Mouse (Mus musculus) forebrain, embryonic 14.5 days (tissue): ENCODE data around the gene Prrc2c. TPM values are rescaled to one million over a fixed set of nuclear protein-coding genes. Genes with fewer than 3 reads are reported as not detected.

Experiments
- ATAC-seq: fragments of 200-750 bp; cut with Nextera tagmentation; 2 replicates; pipeline ENCODE4 v1.8.0; 2017; ENCODE audit warnings: mild to moderate bottlenecking, moderate library complexity
- DNase-seq: peaks from one replicate; pipeline ENCODE4 v3.0.0-alpha.2; 2015; ENCODE audit warnings: low spot score
- H3K27ac ChIP-seq: fragments of 300-500 bp; sonication (generic); 2 replicates; pipeline ENCODE4 v1.5.1; 2014; ENCODE audit warnings: low read depth, mild to moderate bottlenecking, control low read depth, low read length, moderate library complexity
- H3K27me3 ChIP-seq: fragments of 300-500 bp; sonication (generic); replicated peaks from 2 replicates; pipeline ENCODE4 v1.6.1; 2014; ENCODE audit warnings: low read length, control low read depth, mixed read lengths; ENCODE audit not compliant: control insufficient read depth, insufficient read depth
- H3K36me3 ChIP-seq: fragments of 300-500 bp; sonication (generic); 2 replicates; pipeline ENCODE4 v1.6.1; 2014; ENCODE audit warnings: low read length, control low read depth; ENCODE audit not compliant: control insufficient read depth, insufficient read depth
- H3K4me1 ChIP-seq: fragments of 300-500 bp; sonication (generic); 2 replicates; pipeline ENCODE4 v1.6.1; 2014; ENCODE audit warnings: antibody characterized with exemption, low read length, control low read depth; ENCODE audit not compliant: control insufficient read depth, insufficient read depth
- H3K4me2 ChIP-seq: fragments of 300-500 bp; sonication (generic); 2 replicates; pipeline ENCODE4 v1.6.1; 2014; ENCODE audit warnings: mild to moderate bottlenecking, control low read depth, low read length
- H3K4me3 ChIP-seq: fragments of 300-500 bp; sonication (generic); 2 replicates; pipeline ENCODE4 v1.5.1; 2014; ENCODE audit warnings: low read depth, low read length, control low read depth
- H3K9ac ChIP-seq: fragments of 300-500 bp; sonication (generic); 2 replicates; pipeline ENCODE4 v1.6.1; 2014; ENCODE audit warnings: mild to moderate bottlenecking, low read length, control low read depth, moderate library complexity
- H3K9me3 ChIP-seq: fragments of 300-500 bp; sonication (generic); replicated peaks from 2 replicates; pipeline ENCODE4 v1.6.1; 2016; ENCODE audit warnings: low read length, control low read depth, mixed read lengths; ENCODE audit not compliant: control insufficient read depth
- WGBS: fragments of 180-500 bp; shearing (Covaris S2); extraction: QIAGEN DNeasy Blood & Tissue Kit; methylation state at CpG from one replicate; pipeline ENCODE4 v1.1.7; 2014; 5-methylcytosine and 5-hydroxymethylcytosine counted together
- polyA plus RNA-seq: library from polyadenylated mRNA; unstranded; fragments of >200 nt; fragmentation: Nextera tagmentation; extraction: Ambion mirVana; gene quantifications from 2 replicates; pipeline ENCODE4 v1.2.1, GENCODE M21; 2014

Gene Prrc2c
- polyA plus RNA-seq, 1 experiment from 2014 or later = 100 TPM

DNA sequence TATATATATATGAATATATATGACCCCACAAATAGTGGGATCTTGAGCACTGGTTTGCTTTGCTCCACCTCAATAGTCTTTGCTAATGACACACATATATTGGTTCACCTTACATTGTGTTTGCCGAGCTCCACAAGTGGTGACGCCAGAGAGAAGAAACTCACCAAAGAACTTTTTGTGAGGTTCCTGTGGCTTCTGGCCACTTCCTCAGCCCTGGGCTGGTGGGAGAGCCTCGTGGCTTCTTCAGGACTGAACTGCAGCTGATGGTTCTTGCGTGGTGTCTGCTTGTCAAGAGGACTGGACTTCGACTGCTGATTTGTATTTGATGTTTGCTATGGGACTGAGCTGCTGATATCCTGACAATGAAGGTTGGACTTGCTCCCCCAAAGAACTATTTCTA is 8.4 kb upstream of the Prrc2c start:
- Histone ChIP-seq H3K4me3 (no peak overlapping the region), H3K9me3 (no peaks in the 10 kb centered on the region), H3K27ac (no peak overlapping the region), H3K9ac (no peak overlapping the region), H3K4me1 (no peaks in the 10 kb centered on the region), H3K4me2 (no peak overlapping the region), H3K27me3 (no peaks in the 10 kb centered on the region), H3K36me3 (no peaks in the 10 kb centered on the region)
- WGBS = 90% methylated on average over 5 of the region's 5 CpGs
- no peak for DNase-seq
- no peak for ATAC-seq

DNA sequence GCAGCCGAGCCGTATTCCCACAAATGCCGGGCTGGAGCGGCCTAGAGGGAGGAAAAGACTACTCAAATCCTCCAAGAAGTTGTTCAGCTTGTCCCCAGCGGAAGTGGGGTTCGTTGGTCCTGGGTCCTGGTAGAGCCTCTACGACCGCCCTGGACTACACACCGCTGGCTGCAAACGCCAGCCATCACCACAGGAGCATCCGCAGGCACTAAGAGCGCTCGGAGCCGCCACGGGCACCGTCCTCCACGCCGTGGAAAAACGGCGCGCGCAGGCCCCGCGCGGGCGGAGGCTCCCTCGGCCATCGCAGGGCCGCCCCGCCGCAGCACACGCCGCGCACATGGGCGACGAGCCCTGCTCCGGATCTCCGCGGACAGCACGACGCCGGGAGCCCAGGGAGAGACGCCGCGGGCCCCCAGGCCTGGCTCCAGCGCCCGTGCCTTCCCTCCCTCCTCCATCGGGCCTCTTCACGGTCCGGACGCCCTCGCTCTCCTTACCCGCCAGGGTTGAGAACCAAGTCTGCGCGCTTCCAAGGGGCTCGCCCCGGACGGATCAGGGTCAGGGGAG is 443 bp downstream of the Prrc2c start:
- under 1% methylated on average over 57 of the region's 58 CpGs for WGBS

GRCm38 (mm10) chr1:162739406-162739805 is 950 bp downstream of the Prrc2c start:
- Histone ChIP-seq H3K9ac (peak overlapping the region; percentile 98), H3K4me2 (peak overlapping the region; percentile 84), H3K4me1 (peaks cover 16% of the 10 kb centered on the region), H3K36me3 (0 out of 2 replicates have a peak, but pooled peaks cover 2% of the 10 kb centered on the region), H3K27ac (peak overlapping the region; percentile 98), H3K9me3 (no peaks in the 10 kb centered on the region), H3K4me3 (peak overlapping the region; percentile 94), H3K27me3 (no peaks in the 10 kb centered on the region)
- ATAC-seq (no peak), DNase-seq (peak; percentile 39)
- under 1% methylated on average over 10 of the region's 10 CpGs for WGBS

More for the DNA sequence above, 443 bp downstream of the Prrc2c start:
- Histone ChIP-seq H3K9me3 (no peaks in the 10 kb centered on the region), H3K4me1 (peaks cover 16% of the 10 kb centered on the region), H3K4me2 (peak overlapping the region; percentile 84), H3K36me3 (0 out of 2 replicates have a peak, but pooled peaks cover 2% of the 10 kb centered on the region), H3K27me3 (no peaks in the 10 kb centered on the region), H3K4me3 (peak overlapping the region; percentile 94), H3K27ac (peak overlapping the region; percentile 98), H3K9ac (peak overlapping the region; percentile 98)
- DNase-seq (peak; percentile 30), ATAC-seq (peak; percentile 83)

- Histone ChIP-seq H3K9ac (peak overlapping the region; percentile 98), H3K4me3 (peak overlapping the region; percentile 94), H3K4me2 (peak overlapping the region; percentile 84), H3K4me1 (peaks cover 16% of the 10 kb centered on the region), H3K27me3 (no peaks in the 10 kb centered on the region), H3K27ac (no peak overlapping the region), H3K36me3 (0 out of 2 replicates have a peak, but pooled peaks cover 2% of the 10 kb centered on the region), H3K9me3 (no peaks in the 10 kb centered on the region)
- ATAC-seq (no peak), DNase-seq (no peak)
- WGBS = 40% methylated on average over 2 of the region's 2 CpGs
Observed at GRCm38 (mm10) chr1:162738472-162738871, 1.9 kb downstream of the Prrc2c start.

GRCm38 (mm10) chr1:162735084-162735483 is 5.3 kb downstream of the Prrc2c start:
- Histone ChIP-seq H3K36me3 (0 out of 2 replicates have a peak, but pooled peaks cover 2% of the 10 kb centered on the region), H3K4me1 (peaks cover 19% of the 10 kb centered on the region), H3K4me2 (no peak overlapping the region), H3K9ac (no peak overlapping the region), H3K27ac (no peak overlapping the region), H3K4me3 (no peak overlapping the region), H3K9me3 (no peaks in the 10 kb centered on the region), H3K27me3 (no peaks in the 10 kb centered on the region)
- ATAC-seq (no peak), DNase-seq (no peak)
- WGBS = 91% methylated on average over 4 of the region's 4 CpGs

DNA sequence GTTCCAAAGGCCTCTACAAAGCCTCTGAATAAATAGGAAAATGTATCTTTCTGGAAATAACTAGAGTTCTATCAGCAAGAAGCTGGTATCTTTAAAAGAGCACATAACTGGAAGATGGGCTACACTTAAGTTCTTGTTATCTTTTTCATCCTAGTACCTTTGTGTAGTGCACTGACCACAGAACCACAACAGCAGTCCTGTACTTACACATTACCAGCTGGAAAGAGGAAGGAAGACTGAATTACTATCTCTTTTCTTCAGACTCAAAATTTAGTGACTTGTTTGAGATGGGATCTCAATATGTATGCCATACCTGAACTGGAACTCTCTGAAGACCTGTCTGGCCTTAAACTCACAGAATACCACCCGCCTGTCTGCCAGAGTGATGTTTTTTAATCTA is 6.1 kb downstream of the Prrc2c start:
- H3K4me2 ChIP-seq = no peak overlapping the region
- 95% methylated on average over 1 of the region's 1 CpGs for WGBS
- 0 out of 2 replicates have a peak, but pooled peaks cover 2% of the 10 kb centered on the region for H3K36me3 ChIP-seq
- no peaks in the 10 kb centered on the region for H3K9me3 ChIP-seq
- peaks cover 19% of the 10 kb centered on the region for H3K4me1 ChIP-seq
- no peaks in the 10 kb centered on the region for H3K27me3 ChIP-seq
- H3K9ac ChIP-seq = no peak overlapping the region
- H3K27ac ChIP-seq = no peak overlapping the region
- ATAC-seq (no peak), DNase-seq (no peak)
- no peak overlapping the region for H3K4me3 ChIP-seq

DNA sequence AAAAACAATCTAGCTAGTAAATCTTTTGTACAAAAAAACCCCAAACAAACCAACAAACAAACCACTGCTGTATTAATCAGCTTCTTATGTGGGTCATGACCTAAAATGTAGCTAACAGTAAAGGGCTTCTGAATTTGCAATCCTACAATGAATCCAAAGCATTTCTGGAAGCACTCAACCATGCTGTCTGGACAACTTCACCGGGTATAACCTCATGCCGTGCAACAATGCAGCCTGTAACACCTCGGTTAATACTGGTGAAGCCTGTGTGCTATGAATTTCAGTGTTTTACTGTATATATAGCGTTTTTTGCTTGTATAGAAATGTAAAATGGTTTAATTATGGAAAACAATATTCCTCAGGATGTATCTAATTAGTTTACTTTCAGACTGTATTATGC is 8.3 kb downstream of the Prrc2c start:
- DNase-seq (no peak), ATAC-seq (no peak)
- Histone ChIP-seq H3K4me1 (peaks cover 3% of the 10 kb centered on the region; the same call in 1 of the 2 replicates), H3K27me3 (no peaks in the 10 kb centered on the region), H3K4me2 (no peak overlapping the region), H3K27ac (no peak overlapping the region), H3K9me3 (no peaks in the 10 kb centered on the region), H3K4me3 (no peak overlapping the region), H3K9ac (no peak overlapping the region), H3K36me3 (no peaks in the 10 kb centered on the region)
- 56% methylated on average over 4 of the region's 4 CpGs for WGBS

DNA sequence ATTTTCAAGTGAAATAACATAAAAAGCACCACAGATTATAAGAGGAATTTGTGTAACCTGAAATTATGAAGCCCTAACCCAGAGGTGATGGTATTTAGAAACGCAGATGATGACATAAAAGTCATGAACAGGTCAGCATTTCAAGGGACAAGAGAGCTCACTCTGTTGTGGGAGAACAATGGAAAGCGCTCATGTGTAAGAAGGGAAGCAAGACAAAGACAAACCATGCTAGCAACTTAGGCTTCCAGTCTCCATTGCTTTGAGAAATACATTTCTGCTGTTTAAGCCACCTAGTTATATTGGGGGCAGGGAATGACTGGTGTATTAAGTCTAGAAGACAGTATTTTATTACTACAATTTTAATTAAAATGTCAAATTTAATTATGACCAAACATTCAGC is 10.9 kb downstream of the Prrc2c start:
- no peak for ATAC-seq
- peaks cover 3% of the 10 kb centered on the region; the same call in 1 of the 2 replicates for H3K4me1 ChIP-seq
- no peaks in the 10 kb centered on the region for H3K27me3 ChIP-seq
- H3K4me3 ChIP-seq = no peak overlapping the region
- peaks cover 2% of the 10 kb centered on the region; the same call in 1 of the 2 replicates for H3K36me3 ChIP-seq
- H3K9ac ChIP-seq = no peak overlapping the region
- H3K9me3 ChIP-seq = no peaks in the 10 kb centered on the region
- H3K27ac ChIP-seq = no peak overlapping the region
- DNase-seq = no peak
- no peak overlapping the region for H3K4me2 ChIP-seq
- WGBS = 55% methylated on average over 2 of the region's 2 CpGs

DNA sequence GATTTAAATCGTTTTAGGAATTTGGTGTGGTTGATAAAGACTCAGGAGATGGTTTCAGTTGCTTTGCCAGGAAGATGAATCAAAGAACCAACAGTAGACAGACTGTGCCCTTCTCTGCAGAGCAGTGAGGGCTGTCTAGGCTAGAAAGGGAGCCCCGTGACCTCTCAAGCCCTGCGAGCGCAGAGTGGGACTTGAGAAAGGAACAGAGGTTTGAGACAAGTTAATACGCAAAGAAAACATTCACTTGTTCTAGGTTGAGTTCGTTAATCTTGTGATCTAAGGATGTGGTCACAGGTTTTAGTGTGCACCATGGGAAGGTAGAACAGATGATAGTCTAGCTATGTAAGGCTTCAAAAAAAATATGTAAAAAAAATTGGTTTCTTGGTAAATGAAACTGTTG is 12.4 kb downstream of the Prrc2c start:
- 87% methylated on average over 6 of the region's 6 CpGs for WGBS
- Histone ChIP-seq H3K27ac (no peak overlapping the region), H3K4me3 (no peak overlapping the region), H3K4me2 (no peak overlapping the region), H3K36me3 (peaks cover 11% of the 10 kb centered on the region), H3K4me1 (peaks cover 3% of the 10 kb centered on the region; the same call in 1 of the 2 replicates), H3K9ac (no peak overlapping the region), H3K27me3 (no peaks in the 10 kb centered on the region), H3K9me3 (no peaks in the 10 kb centered on the region)
- ATAC-seq = no peak
- DNase-seq = no peak
